Mouse (Mus musculus): Measurements from ENCODE around the gene Pik3r2.

Gene Pik3r2

GRCm38 (mm10) chr8:70756476-70757040 lies 20.0 kb downstream of the Pik3r2 start:
- DNase-seq (ENCODE audit: low spot score) = no peak

- DNase-seq (ENCODE audit: low spot score) = no peak
Observed at GRCm38 (mm10) chr8:70755661-70756475, 20.6 kb downstream of the Pik3r2 start.

GRCm38 (mm10) chr8:70754871-70755660 lies 21.4 kb downstream of the Pik3r2 start:
- no peak for DNase-seq (ENCODE audit: low spot score)

- peak; percentile 96 for DNase-seq (ENCODE audit: low spot score)
Observed at GRCm38 (mm10) chr8:70754043-70754870, 22.3 kb downstream of the Pik3r2 start, which contains the start of gene Rab3a. TSS of gene Rab3a (plus strand) at chr8:70754679.

DNA sequence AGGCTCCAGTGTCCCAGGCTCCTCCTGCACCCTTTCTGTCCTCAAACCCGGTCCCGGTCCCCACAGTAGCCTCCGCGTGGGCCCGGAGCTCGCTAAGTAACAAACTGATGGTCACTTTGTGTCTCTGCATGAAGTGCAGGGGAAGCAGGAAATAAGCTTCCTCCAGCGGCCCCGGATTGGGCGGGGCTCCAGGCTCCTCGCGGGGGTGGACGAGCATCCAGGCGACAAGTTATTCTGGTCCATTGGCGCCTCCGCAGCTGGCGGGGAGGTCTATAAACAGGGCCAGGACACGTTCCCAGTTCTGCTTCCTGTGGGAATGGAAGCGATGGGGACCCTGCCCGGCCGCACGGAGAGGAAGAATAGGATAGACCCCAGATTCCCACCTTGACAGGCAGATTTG lies 23.4 kb downstream of the Pik3r2 start:
- DNase-seq (ENCODE audit: low spot score) = no peak

GRCm38 (mm10) chr8:70752000-70752764 lies 24.3 kb downstream of the Pik3r2 start:
- DNase-seq (ENCODE audit: low spot score) = peak; percentile 78

GRCm38 (mm10) chr8:70750128-70750680 lies 26.3 kb downstream of the Pik3r2 start:
- DNase-seq (ENCODE audit: low spot score) = no peak

- DNase-seq (ENCODE audit: low spot score) = no peak
Observed at GRCm38 (mm10) chr8:70749097-70749674, 27.3 kb downstream of the Pik3r2 start.

DNA sequence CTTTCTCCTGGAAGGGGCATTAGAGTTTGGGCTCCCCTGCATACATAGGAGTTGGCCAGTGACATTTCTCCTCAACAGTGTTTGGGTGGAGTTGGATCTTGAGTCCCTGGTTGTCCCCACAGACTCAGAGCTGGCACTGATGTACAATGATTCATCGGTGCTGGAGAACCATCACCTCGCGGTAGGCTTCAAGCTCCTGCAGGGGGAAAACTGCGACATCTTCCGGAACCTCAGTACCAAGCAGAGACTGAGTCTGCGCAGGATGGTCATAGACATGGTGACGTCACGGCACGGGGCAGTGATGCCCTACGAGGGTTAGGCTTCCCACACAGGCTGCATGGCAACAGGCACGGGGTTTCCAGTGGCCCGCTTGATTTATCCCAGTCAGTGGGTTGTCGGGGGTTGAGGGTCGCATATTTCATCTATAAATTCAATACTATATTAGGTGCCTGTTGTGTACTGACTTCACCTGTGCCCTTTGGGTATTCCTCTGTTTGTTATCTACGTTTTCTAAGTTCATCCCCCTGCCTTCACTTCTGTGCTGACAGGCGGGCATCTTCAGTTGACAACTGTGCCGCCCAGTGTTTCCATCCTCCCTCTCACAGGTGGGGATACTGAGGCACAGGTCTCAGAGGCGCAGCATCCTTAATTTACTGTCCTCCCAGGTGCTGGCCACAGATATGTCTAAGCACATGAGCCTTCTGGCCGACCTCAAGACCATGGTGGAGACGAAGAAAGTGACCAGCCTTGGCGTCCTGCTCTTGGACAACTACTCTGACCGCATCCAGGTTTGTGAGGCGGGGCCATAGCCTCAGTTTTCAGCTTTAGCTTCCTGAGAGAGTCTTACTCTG lies 28.0 kb downstream of the Pik3r2 start:
- no peak for DNase-seq (ENCODE audit: low spot score)

GRCm38 (mm10) chr8:70747211-70747890 lies 29.2 kb downstream of the Pik3r2 start:
- DNase-seq (ENCODE audit: low spot score) = no peak

DNA sequence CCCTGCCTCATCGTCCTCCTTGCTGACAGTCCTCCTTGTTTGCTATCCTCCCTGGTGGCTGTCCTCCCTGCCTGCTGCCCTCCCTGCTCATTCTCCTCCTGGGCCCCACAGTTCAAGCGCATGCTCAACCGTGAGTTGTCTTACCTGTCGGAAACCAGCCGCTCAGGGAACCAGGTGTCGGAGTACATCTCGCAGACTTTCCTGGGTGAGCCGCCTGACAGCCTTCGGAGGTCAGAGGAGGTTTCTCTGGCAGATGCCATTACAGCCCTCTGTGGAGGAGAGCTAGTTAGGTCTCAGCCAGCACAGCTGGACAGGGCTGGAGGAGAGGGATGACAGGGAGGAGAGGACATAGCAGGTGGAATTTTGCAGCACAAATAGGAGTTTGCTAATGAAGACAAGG lies 29.8 kb downstream of the Pik3r2 start:
- DNase-seq (ENCODE audit: low spot score) = no peak

DNA sequence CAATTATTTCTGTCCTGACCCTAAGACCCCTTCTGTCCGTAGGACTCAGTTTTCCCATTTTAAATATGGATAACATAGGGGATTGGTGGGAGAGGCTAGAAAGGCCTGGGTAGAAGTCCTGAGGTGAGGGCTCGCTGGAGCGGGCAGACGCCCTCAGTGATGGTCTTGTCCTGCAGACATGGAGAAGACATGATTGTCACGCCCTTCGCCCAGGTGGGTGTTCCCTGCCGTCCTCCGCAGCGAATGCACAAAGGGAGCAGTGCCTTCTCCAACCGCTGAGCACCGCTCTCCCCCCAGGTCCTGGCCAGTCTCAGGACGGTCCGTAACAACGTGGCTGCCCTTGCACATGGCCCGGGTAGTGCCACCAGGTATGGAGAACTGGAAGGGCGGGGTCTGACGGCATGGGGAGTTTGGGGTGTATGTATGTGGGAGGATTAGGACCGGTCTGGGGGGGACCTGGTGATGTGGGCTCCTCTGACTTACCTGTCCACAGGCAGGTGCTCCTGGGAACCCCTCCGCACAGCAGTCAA lies 30.8 kb downstream of the Pik3r2 start:
- DNase-seq (ENCODE audit: low spot score) = no peak

GRCm38 (mm10) chr8:70744806-70745205 lies 31.7 kb downstream of the Pik3r2 start:
- DNase-seq (ENCODE audit: low spot score) = no peak

GRCm38 (mm10) chr8:70743656-70744590 lies 32.6 kb downstream of the Pik3r2 start:
- no peak for DNase-seq (ENCODE audit: low spot score)

DNA sequence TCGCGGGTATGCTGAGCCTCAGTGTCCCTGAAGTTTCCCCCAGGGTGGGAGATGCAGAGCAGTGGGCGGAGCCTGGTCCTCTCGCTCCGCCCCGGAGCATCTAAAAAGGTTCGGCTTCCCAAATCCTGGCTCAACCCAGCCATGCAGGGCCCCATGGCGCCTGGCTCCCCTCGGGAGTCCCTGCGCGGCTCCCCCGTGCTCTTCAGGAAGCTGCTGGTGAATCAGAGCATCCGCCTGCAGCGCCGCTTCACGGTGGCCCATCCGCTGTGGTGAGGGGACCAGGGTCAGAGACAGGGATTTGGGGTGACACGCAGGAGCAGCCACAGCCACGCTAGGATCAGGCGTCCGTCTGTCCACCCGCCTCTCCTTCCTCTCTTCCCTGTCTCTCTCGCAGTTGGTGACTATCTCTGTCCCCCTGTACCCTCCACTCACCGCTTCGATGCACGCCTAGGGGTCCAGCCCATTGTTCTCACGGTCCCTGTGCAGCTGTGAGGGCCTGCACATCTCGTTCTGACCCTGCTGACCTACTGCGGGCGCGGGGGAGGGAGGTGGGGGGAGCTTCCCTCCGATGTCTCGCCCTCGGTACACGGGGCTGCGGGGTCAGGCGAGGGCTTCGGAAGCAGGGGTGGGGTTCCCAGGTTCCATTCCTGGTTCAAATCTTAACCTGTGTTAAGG lies 33.4 kb downstream of the Pik3r2 start:
- no peak for DNase-seq (ENCODE audit: low spot score)

DNA sequence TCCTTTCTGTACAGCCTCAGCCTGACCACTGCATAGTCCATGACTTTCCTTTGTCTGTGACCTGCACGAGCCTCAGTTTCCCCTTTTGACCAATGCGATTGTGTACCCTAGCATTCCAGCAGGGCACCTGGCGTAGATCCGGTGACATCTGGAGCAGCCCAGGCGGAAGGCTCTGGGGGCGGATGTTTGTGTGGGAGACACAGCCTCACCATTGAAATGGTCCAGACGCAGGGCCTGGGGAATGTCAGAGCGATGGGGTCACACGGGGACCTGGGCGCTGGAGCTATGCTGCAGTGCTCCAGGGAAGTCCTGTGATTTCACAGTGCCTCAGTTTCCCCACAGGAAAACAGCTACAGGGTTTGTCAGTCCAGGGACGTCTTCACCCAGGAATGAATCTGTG lies 34.3 kb downstream of the Pik3r2 start:
- no peak for DNase-seq (ENCODE audit: low spot score)

- DNase-seq (ENCODE audit: low spot score) = no peak
Observed at GRCm38 (mm10) chr8:70741661-70742060, 34.9 kb downstream of the Pik3r2 start.
